Mouse (Mus musculus) naive thymus-derived CD4-positive, alpha-beta T cell, adult 2 months (primary cell): Measurements from ENCODE around the gene Irf1.

ENCODE experiments used
- DNase-seq: peaks from one replicate; pipeline ENCODE4 v3.0.0-alpha.2; 2011; ENCODE audit warnings: low read depth

The Irf1 gene

GRCm38 (mm10) chr11:53761284-53761683 lies 8.5 kb upstream of the Irf1 start:
- no peak for DNase-seq

DNA sequence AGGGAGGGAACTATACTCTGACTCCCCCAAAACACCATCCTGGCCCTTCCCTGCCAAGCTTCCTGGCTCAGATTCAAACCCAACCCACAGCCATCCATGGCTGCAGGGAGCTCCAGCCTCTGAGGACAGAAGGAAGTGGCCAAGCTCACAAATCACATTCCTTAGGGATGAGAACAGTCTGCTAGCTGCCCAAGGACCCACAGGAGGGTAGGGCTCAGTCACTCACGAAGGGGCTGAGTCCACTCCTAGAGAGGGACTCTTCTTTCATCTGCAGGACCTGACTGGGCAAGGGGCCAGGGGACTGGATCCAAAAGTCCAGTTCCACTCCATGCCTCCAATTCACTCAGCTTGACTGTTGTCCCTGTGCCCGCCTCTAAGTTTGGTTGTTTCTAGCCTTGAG lies 8.0 kb upstream of the Irf1 start:
- DNase-seq: no peak

- DNase-seq: peak; percentile 47
These were observed 7.4 kb upstream of the Irf1 start for GRCm38 (mm10) chr11:53762426-53762825.

DNA sequence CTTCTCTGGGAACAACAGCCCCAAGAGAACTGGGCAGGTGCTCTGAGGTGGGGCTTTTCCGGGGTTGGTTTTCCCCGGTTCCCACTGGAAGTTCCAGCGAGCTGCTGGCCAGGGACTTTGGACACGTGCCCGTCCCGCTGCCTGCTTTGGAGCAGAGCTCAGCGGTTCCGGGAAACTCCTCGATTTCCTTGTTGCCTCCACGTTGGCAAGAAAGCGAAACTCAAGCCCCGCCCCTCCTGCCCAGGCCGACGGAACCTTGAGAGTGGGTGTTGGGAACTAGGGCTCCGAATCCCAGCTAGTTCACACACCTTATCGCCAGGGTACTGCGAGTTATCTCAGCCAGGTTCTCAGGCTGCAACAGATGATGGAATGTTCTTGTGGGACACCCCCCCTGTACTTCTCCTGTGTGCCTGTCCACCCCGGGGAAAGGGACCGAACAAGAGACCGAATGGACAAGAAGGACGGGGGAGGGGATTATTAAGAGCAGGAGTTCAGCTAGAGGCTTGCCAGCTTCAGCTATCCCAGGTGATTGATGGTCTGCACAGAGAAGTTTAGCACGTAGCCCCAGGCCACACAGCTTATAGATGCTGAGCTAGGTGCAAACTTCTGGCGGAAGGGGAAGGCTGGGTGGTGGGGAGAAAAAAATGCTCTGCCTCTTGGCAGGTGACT lies 6.9 kb upstream of the Irf1 start:
- DNase-seq: no peak

DNA sequence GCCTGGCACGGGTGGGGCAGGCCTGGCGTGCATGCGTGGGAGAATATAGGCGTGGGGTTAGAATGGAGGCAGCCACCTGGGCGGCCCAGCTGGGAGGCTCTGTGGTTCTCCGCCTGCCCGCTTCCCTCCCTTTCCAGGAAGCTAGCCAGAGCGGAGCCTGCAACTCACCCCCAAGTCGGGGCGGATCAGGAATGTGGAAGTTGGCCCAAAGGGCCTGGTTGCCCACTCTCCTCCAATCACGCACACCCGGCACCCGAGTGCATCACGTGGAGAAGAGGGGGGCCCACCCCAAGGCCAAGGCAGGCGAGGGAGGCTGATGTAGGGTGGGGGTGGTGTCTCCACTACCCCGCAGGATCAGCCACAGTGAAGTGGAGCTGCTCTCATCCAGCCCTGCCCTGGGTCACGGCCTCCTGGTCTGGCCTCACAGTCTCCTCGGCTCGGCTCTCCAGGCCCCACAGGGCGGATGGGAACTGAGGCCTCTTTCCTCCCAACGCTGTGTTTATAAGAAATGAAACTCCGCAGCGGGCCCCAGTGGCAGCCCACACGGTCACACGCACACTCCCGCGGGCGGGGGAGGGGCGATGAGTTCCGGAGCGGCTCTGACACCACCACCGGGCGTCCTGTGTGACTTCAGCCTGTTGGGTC lies 6.2 kb upstream of the Irf1 start:
- peak; percentile 95 for DNase-seq

DNA sequence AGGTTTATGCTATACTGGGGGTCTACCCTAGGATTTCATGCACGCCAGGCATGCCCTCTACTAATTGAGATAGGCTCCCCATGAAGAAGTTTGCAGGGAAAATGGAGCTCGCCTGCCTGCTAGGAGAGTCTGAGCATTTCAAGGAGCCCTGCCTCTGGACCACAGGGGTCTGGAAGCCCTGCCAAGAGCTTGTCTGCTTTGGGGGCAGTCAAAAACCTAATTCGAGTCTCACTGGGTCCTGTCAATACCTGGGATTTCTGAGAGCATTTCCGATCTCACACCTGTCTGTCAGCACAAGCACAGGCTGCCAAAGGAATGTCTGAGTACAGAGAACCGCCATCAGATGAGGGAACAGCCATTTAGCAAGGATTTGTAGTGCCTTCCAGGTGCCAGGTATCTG lies 5.2 kb upstream of the Irf1 start:
- peak; percentile 30 for DNase-seq

DNA sequence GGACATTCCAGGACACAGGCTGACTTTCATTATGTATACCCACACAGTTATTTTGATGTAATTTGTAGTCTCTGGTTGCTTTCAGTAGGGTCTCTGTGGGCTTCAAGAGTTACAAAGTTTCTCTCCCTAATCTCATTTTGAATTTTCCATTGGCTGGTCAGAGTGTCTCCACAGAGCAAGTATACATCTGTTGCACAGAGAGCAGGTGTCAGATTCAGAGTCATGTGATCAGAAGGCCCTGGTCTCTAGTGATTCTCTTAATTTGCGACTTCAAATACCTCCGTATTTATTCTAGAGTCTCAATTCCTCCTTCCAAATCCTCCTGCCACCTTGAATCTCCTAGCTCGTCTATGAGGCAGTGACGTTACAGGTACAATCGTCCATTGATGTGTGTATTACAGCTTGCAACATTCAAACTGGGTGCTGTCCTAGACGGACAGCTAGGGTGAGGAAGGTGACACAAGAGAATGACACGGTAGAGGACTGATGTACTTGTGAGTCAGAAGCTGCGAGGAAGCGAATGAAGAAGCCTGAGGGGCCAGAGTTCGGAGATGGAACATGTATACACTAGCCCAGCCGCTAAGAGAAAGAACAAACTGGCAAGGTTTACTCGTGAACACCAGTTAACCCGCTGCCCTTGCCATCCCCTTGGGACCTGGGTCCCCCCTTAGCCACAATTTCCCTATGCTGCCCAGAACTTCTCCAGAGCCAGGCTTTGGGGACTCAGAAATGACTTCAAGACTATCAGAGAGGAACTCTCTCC lies 1.2 kb upstream of the Irf1 start:
- DNase-seq: peak; percentile 54

GRCm38 (mm10) chr11:53769185-53769576 lies 633 bp upstream of the Irf1 start:
- DNase-seq: no peak

- DNase-seq: no peak
These were observed 444 bp downstream of the Irf1 start for GRCm38 (mm10) chr11:53770125-53770791.

DNA sequence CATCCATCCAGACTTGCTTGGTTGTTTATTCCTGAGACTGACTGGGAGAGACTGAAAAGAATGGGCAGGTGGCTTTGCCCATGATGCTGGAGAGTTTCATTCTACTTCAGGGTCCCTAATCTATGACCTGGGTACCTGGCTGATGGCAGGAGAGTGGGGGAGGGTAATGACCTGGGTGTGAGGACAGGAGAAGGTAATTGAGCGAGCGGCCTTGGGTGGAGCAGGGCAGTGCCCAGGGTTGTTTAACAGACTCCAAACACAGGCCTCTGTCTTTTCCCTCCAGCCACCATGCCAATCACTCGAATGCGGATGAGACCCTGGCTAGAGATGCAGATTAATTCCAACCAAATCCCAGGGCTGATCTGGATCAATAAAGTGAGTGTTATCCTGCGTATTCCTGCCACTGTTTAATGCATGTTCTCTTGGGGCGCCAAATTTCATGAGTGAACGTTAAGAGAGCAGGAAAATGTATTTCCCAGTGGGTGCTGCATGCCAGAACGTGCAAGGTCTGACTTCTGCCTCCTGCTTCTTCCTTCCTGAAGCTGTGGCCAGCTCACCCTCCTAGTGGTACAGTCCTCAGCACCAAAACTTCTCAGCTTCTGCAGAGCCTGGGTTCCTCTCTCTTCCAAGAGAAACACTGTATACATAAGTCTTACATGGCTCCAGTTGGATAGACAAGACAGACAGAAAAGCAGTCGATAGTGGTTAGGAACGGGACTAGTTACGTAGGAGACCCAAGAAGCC lies 1.4 kb downstream of the Irf1 start:
- DNase-seq: peak; percentile 36

DNA sequence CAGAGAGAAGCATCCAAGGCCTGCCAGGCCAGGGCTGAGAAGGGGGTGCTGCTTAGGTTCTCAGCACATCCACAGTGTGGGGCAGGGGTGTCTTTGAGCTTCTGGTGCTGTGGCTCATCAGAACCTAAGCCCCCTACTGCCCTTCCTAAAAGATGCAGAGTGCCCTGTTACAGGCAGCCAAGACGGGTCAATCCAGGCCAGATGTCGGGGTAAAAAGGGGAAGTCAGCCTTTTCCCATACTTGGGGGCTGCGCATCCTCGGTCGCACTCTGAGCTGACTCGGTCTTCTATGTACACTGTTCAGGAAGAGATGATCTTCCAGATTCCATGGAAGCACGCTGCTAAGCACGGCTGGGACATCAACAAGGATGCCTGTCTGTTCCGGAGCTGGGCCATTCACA lies 2.7 kb downstream of the Irf1 start:
- no peak for DNase-seq

- peak; percentile 15 for DNase-seq
These were observed 3.3 kb downstream of the Irf1 start, which contains the start of gene Gm17334 for GRCm38 (mm10) chr11:53773087-53773486. TSS of gene Gm17334 (minus strand) at chr11:53773187.

DNA sequence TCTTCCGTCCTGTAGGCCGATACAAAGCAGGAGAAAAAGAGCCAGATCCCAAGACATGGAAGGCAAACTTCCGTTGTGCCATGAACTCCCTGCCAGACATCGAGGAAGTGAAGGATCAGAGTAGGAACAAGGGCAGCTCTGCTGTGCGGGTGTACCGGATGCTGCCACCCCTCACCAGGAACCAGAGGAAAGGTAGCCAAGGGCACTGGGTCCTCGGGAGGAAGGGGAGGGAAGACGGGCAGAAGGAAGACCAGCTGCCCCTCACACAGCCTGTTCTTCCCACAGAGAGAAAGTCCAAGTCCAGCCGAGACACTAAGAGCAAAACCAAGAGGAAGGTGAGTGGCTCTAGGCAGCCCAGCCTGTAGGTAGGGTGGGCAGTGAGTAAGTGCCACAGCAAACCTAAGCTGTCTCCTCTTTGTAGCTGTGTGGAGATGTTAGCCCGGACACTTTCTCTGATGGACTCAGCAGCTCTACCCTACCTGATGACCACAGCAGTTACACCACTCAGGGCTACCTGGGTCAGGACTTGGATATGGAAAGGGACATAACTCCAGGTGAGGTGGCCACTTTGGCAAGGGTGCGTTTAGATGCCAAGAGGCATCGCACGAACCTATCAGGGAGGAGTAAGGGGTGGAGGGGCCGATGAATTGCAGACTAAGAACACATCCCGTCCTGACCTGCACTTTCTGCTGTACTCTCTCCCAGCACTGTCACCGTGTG lies 4.0 kb downstream of the Irf1 start:
- DNase-seq: no peak

DNA sequence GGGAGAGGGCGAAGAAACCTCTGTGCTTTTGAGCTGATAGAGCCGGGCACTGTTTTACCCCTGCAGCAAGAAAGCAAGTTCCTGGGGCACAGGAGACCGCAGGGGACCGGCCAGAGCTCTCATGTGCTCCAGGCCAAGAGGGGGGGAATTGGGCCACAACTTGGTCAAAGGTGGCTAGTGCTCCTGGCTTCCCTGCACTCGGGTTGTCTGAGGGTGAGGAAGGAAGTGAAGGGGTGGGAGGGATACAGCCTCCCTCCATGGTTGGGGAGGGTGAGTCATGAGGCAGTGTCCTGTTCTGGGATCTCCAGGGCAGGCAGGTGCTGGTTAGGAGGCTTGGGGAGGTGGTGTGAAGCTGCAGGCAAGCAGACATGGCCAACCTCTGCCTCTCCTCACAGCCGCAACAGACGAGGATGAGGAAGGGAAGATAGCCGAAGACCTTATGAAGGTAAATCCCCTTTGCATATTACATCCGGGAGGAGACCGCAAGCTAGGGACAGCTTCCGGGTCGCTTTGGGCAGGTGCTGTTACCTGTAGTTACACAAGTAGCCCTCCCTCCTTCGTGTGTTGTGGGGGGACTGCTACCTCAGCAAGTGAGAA lies 4.9 kb downstream of the Irf1 start:
- no peak for DNase-seq

DNA sequence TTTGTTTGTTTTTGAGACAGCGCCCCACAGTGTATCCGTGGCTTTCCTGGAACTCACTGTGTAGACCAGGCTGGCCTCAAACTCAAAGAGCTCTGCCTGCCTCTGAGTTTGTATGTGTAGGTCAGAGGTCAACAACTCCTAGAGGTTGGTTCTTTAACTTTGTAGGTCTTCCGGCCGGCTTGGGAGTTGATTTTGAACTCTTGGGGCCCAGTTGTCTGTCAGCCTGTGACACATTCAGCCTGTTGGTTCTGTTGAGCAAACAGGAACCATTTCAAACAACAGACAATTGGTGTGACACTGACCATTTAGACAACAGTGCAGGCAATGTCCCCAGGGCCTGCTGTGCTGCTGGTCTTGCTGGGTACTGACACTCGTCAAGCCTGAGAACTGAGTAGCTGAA lies 7.9 kb downstream of the Irf1 start:
- no peak for DNase-seq

- no peak for DNase-seq
These were observed 8.6 kb downstream of the Irf1 start for GRCm38 (mm10) chr11:53778455-53778854.

DNA sequence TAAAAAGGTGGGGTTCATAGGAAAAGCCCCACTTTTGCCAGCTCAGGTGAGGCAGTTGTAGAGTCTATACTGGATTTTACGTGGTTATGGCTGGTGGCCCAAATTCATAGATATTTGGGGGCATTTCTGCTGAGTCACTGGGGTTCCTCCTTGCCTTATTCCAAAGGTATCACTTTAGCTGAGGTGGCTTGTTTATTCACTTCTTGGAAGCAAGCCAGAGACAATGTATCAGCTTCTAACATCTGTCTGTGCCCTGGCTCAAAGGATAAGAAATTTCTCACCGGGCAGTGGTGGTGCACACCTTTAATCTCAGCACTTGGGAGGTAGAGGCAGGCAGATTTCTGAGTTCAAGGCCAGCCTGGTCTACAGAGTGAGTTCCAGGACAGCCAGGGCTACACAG lies 10.0 kb downstream of the Irf1 start:
- no peak for DNase-seq

DNA sequence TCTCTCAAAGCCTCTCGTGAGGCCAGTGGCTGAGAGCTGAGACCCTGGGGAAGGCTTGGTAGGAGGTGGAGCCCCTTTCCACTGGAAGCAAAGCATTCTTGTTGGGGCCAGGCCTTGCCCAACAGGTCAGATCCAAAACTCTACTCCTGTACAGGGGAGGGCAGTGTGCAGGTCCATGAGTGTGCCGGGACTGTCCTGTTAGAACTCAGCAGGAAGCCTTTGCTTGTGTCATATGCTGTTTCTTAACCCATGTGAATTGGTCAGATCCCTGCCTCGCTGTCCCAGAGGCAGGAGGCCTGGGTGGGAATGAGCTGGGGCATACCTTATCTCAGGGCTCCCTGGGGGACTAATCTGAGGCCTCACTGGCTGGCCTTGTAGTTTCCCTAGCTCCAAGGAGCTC lies 10.4 kb downstream of the Irf1 start:
- no peak for DNase-seq

- DNase-seq: no peak
These were observed 11.5 kb downstream of the Irf1 start for GRCm38 (mm10) chr11:53781201-53781775.

DNA sequence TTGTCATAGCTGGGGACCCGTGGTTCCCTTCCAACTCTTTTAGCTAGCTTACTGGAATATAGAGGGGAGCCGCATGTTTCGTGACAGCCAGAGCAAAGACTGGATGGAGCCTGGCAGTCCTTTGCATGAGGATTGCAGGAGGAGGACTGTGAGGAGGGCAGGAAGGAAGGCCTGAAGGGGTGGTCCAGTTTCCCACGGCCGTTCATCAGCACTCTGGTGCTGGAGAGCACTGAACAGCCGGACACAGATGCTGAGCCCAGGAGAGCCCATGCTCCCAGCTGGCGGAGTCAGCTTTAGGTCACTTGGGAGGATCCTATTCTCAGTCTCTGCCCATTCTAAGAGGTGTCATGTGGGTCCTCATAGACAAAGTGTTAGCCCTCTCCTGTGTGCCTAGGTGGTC lies 12.2 kb downstream of the Irf1 start:
- DNase-seq: no peak

DNA sequence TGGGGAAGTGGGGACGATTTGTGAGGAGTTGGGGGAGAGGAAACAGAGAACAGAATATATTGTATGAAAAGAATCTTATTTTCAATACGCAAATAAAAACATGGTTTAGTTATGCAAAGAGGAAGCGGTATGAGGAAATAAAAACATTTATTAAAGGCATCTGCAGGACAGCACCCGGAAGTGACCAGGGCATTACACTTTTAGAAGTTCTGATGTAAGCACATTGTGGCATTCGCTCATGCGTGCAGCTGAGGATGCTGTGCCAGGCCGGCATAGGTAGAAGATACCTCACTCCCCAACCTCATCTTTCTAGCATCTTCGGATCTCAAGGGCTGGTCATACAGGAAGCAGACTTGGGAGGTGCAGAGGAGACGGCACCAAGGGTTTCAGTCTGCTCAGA lies 13.5 kb downstream of the Irf1 start:
- no peak for DNase-seq
